Mouse (Mus musculus): ENCODE results near the gene Rbfox2. TPM values are rescaled to one million over a fixed set of nuclear protein-coding genes. Genes with fewer than 3 reads are reported as not detected.
A peak's percentile ranks its signal among the peaks of the same experiment; 100 is the strongest.

Gene Rbfox2
- total and polyA plus RNA-seq, 3 experiments = 0.89 TPM; not detected in 2

- Histone ChIP-seq H3K79me2 (replicated peaks; ENCODE audit: control insufficient read depth, extremely low read depth, insufficient read depth, poor library complexity, severe bottlenecking) (no peaks in the 10 kb centered on the region), H3K9ac (ENCODE audit: insufficient read depth, low read depth) (no peak overlapping the region), H3K4me3 (replicated peaks in 1 of 3; ENCODE audit: low read depth in 2 of 3, low read length in 2 of 3, poor library complexity in 1 of 3) (no peak overlapping the region), H3K36me3 (replicated peaks in 1 of 2; ENCODE audit: control insufficient read depth in 1 of 2, insufficient read depth in 1 of 2, low read length in 1 of 2) (no peaks in the 10 kb centered on the region), H3K4me1 (ENCODE audit: control insufficient read depth in 1 of 2, insufficient read depth in 2 of 2) (0 out of 4 replicates have a peak, but pooled peaks cover 0 to 1% of the 10 kb centered on the region in 2 experiments), H3K4me2 (ENCODE audit: insufficient read depth, low read depth, poor library complexity, severe bottlenecking) (no peak overlapping the region), H3K27ac (ENCODE audit: insufficient read depth, low read depth) (no peak overlapping the region), H3K27me3 (replicated peaks) (peaks cover 82% of the 10 kb centered on the region), H3K9me3 (replicated peaks; ENCODE audit: low read length) (no peaks in the 10 kb centered on the region)
- in situ Hi-C loops (cut with MboI; ENCODE audit: low pct_ligation_motif_present, low pct_unique_long_range_greater_than_20kb, low sequenced_read_pairs) = no loop called here
- DNase-seq (ENCODE audit: extremely low read depth) = no peak
- dilution Hi-C loops (cut with MboI; ENCODE audit: extremely low pct_ligation_motif_present, extremely low pct_unique_long_range_greater_than_20kb, low sequenced_read_pairs) = no loop called here
- TF ChIP-seq RCOR1 (conservative IDR thresholded peaks at IDR 0.05; ENCODE audit: low read depth, low read length) = no peak
Measured at GRCm38 (mm10) chr15:77031271-77031670, 275.5 kb downstream of the Rbfox2 start.

GRCm38 (mm10) chr15:77029331-77029991 lies 277.3 kb downstream of the Rbfox2 start:
- H3K27me3 ChIP-seq (replicated peaks) = peaks cover 85% of the 10 kb centered on the region
- no peak overlapping the region for H3K4me3 ChIP-seq (replicated peaks in 1 of 3; ENCODE audit: low read depth in 2 of 3, low read length in 2 of 3, poor library complexity in 1 of 3)
- in situ Hi-C loops (cut with MboI; ENCODE audit: low pct_ligation_motif_present, low pct_unique_long_range_greater_than_20kb, low sequenced_read_pairs) (no loop called here), dilution Hi-C loops (cut with MboI; ENCODE audit: extremely low pct_ligation_motif_present, extremely low pct_unique_long_range_greater_than_20kb, low sequenced_read_pairs) (no loop called here)
- peak; percentile 51 for TF ChIP-seq RAD21 (IDR thresholded peaks at IDR 0.05; ENCODE audit: low read depth, low read length)
- TF ChIP-seq PAX5 (IDR thresholded peaks at IDR 0.05; ENCODE audit: low read length) = no peak
- no peak for TF ChIP-seq JUN (IDR thresholded peaks at IDR 0.05; ENCODE audit: insufficient read depth, low read depth, low read length)
- TF ChIP-seq CTCF (conservative IDR thresholded peaks at IDR 0.05 in 1 of 2, IDR thresholded peaks at IDR 0.05 in 1 of 2; ENCODE audit: low read depth in 2 of 2, low read length in 2 of 2) = peak; percentile 79 to 82
- TF ChIP-seq ZC3H11A (IDR thresholded peaks at IDR 0.05; ENCODE audit: low read depth, low read length) = no peak
- no peak for TF ChIP-seq CHD1 (IDR thresholded peaks at IDR 0.05; ENCODE audit: low read depth, low read length)
- no peak for TF ChIP-seq MYC (IDR thresholded peaks at IDR 0.05; ENCODE audit: low read depth, low read length)
- peak; percentile 53 for TF ChIP-seq SMC3 (IDR thresholded peaks at IDR 0.05; ENCODE audit: low read depth, low read length)
- TF ChIP-seq SIN3A (IDR thresholded peaks at IDR 0.05; ENCODE audit: low read length) = no peak
- no peak for TF ChIP-seq POLR2AphosphoS2 (IDR thresholded peaks at IDR 0.05; ENCODE audit: low read depth, low read length)
- no peak for TF ChIP-seq MAZ (IDR thresholded peaks at IDR 0.05; ENCODE audit: low read depth, low read length)
- no peak for TF ChIP-seq E2F4 (IDR thresholded peaks at IDR 0.05; ENCODE audit: insufficient replicate concordance, low read depth, low read length)
- TF ChIP-seq BHLHE40 (IDR thresholded peaks at IDR 0.05; ENCODE audit: low read depth, low read length) = no peak
- no peak for TF ChIP-seq ZMIZ1 (IDR thresholded peaks at IDR 0.05; ENCODE audit: low read depth, low read length)
- H3K4me2 ChIP-seq (ENCODE audit: insufficient read depth, low read depth, poor library complexity, severe bottlenecking) = no peak overlapping the region
- no peaks in the 10 kb centered on the region for H3K36me3 ChIP-seq (replicated peaks in 1 of 2; ENCODE audit: control insufficient read depth in 1 of 2, insufficient read depth in 1 of 2, low read length in 1 of 2)
- no peaks in the 10 kb centered on the region for H3K4me1 ChIP-seq (ENCODE audit: control insufficient read depth in 1 of 2, insufficient read depth in 2 of 2)
- H3K27ac ChIP-seq (ENCODE audit: insufficient read depth, low read depth) = no peak overlapping the region
- H3K9me3 ChIP-seq (replicated peaks; ENCODE audit: low read length) = no peaks in the 10 kb centered on the region
- H3K79me2 ChIP-seq (replicated peaks; ENCODE audit: control insufficient read depth, extremely low read depth, insufficient read depth, poor library complexity, severe bottlenecking) = no peaks in the 10 kb centered on the region
- DNase-seq (ENCODE audit: extremely low read depth) = peak; percentile 34
- no peak overlapping the region for H3K9ac ChIP-seq (ENCODE audit: insufficient read depth, low read depth)

Other genes starting within 250 kb of the Rbfox2 start
- not detected in 2 replicates for gene Apol7a, start 92.1 kb upstream of the Rbfox2 start, total RNA-seq (2012; rRNA removed)
- not detected in 2 replicates for gene Apol7a, start 92.1 kb upstream of the Rbfox2 start, total RNA-seq (2014; rRNA removed)
- not detected in 2 replicates for gene Apol7a, start 92.1 kb upstream of the Rbfox2 start, polyA plus RNA-seq (2012; ENCODE audit: insufficient read length, low read depth)
- not detected in 2 replicates for gene Apol9a, start 104.1 kb upstream of the Rbfox2 start, total RNA-seq (2012; rRNA removed)
- gene Apol9a, start 104.1 kb upstream of the Rbfox2 start, total RNA-seq (2014; rRNA removed) = not detected in 2 replicates
- not detected in 2 replicates for gene Apol9a, start 104.1 kb upstream of the Rbfox2 start, polyA plus RNA-seq (2012; ENCODE audit: insufficient read length, low read depth)
- gene Apol7b, start 140.5 kb upstream of the Rbfox2 start, total RNA-seq (2012; rRNA removed) = not detected in 2 replicates
- gene Apol7b, start 140.5 kb upstream of the Rbfox2 start, total RNA-seq (2014; rRNA removed) = not detected in 2 replicates
- gene Apol7b, start 140.5 kb upstream of the Rbfox2 start, polyA plus RNA-seq (2012; ENCODE audit: insufficient read length, low read depth) = not detected in 2 replicates
- gene Apol10a, start 170.0 kb upstream of the Rbfox2 start, total RNA-seq (2012; rRNA removed) = not detected in 2 replicates
- gene Apol10a, start 170.0 kb upstream of the Rbfox2 start, total RNA-seq (2014; rRNA removed) = not detected in 2 replicates
- gene Apol10a, start 170.0 kb upstream of the Rbfox2 start, polyA plus RNA-seq (2012; ENCODE audit: insufficient read length, low read depth) = not detected in 2 replicates
- gene Apol11a, start 201.3 kb upstream of the Rbfox2 start, total RNA-seq (2012; rRNA removed) = not detected in 2 replicates
- not detected in 2 replicates for gene Apol11a, start 201.3 kb upstream of the Rbfox2 start, total RNA-seq (2014; rRNA removed)
- not detected in 2 replicates for gene Apol11a, start 201.3 kb upstream of the Rbfox2 start, polyA plus RNA-seq (2012; ENCODE audit: insufficient read length, low read depth)
- not detected in 2 replicates for gene Apol7c, start 226.3 kb upstream of the Rbfox2 start, total RNA-seq (2012; rRNA removed)
- gene Apol7c, start 226.3 kb upstream of the Rbfox2 start, total RNA-seq (2014; rRNA removed) = not detected in 2 replicates
- 0.17 and 0.37 TPM in 2 replicates for gene Apol7c, start 226.3 kb upstream of the Rbfox2 start, polyA plus RNA-seq (2012; ENCODE audit: insufficient read length, low read depth)